Mouse (Mus musculus) urinary bladder, postnatal 25 days (tissue): ENCODE data around the gene Cdh13.

Experiments used
- DNase-seq: peaks from one replicate; pipeline ENCODE4 v3.0.0; 2022; ENCODE audit warnings: low spot score

The Cdh13 gene

DNA sequence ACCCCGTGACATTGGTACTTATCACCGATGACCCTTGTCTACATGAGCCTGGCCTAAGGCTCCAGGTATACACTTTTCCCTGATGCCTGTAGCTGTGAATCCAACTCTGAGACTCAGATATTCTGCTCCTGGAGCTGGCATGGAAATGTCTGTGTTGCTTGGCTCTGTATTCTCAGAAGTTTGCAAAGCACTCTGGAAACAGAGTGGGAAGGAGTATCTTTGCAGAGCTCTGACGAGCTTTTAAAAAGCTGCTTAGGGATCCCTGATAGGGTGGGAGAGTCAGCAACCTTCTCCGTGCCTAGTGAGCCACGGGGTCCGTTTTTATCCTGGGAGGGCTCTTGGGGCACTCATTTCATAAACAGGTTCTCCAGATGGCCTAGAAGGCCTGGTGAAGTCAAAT lies 526.1 kb downstream of the Cdh13 start:
- no peak for DNase-seq

DNA sequence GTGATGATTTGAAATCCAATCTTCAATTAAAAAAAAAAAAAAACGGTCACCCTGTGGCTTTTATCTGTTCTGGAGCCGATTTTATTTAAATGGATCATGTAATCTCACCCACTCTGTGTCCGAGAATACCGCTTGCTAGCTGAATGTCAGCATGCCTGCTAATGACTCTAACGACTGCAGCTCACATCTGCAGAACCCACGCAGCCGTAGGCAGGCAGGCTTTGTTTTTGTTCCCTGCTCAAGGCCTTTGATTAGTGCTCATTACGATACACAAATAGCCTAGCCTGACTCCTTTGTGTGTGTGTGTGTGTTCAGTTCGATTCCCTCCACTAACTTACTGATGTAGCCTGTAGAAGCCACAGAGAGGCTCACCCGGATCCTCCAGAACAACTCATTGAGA lies 531.5 kb downstream of the Cdh13 start:
- no peak for DNase-seq

DNA sequence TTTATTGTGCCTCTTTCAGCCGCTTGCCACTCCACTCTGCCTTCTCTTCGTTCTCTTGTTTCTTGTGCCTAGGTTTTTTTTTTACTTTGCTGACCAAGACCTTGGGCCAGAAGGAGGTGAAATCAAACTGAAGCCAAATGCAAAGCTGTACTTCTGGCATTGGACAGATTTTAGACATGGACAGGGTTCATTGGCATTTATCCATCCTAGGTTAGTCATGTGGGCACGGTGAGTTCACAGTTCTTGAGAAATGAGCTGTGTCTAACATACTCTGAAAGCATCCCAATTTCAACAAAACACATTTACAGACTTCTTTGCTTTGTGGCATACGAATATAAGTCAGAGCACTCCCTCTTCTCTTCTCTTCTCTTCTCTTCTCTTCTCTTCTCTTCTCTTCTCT lies 543.2 kb downstream of the Cdh13 start:
- no peak for DNase-seq

DNA sequence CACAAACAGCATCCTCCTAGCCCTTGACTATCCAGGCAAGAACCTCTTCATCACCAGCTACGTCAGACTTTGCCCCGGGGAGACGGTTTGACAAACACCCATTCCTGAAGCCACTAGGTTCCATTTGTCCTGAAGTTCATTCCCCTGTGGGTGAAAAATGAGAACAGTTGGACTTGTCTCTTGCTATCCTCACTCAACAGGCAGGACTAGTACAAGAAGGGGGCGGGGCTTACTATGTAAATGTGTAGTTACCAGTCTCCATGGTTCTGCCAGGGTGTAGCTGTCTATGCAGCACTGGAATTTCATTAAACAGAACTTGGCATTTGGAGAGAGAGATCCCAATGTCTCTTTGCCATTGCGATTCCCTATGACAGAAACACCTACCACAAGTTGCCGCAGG lies 544.2 kb downstream of the Cdh13 start:
- no peak for DNase-seq

DNA sequence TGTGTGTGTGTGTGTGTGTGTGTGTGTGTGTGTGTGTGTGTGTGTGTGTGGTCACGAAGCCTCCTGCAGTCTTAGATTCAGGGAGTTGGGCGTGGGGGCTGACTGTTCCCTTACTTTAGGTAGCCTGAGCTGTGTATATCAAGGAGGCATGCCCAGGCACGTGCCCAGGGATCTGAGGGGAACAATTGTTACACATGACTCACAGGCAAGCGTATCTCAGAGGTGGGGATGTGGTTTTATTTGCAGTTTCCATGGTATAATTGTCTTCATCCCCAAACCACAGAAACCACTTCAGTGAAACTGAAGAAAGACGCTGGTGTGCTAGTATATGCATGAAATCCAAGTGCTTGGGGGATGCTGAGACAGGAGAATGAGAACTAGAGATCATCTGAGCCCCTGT lies 546.8 kb downstream of the Cdh13 start:
- DNase-seq: peak; percentile 16

DNA sequence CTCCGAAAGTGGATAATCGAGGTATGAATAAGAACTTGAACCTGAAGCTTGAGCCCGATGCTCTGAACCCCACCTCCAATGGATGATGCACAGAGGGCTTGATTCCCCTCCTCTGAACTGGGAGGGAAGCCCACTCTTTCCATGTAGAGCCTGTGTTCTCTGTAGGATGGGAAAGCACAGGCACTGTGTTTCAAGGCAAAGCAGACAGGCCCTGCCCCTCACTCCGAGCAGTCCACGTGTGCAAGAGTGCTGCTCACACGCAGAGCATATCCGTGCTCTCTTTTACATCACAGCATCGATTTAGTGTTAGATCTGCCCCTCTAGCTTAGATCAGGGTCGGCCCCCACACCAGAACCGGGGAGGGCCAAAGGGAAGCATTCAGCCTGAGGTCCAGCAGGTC lies 547.5 kb downstream of the Cdh13 start:
- no peak for DNase-seq

DNA sequence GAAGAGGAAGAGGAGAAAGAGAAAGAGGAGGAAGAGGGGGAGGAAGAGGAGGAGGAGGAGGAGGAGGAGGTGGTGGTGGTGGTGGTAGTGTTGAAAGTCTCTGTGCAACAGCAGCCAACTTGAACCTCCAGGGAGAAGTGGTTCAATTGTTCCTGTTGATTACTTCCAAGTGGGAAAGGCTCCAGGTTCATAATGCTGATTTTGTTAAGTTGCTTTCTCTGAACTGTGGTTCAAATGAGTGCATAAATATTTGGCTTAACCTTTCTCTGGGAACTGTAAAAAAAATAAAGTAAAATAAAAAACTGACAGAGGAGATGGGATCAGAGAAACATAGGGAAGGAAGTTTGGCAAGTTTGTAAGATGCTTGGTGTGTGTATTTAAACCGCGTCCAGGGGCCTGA lies 555.3 kb downstream of the Cdh13 start:
- DNase-seq: no peak

DNA sequence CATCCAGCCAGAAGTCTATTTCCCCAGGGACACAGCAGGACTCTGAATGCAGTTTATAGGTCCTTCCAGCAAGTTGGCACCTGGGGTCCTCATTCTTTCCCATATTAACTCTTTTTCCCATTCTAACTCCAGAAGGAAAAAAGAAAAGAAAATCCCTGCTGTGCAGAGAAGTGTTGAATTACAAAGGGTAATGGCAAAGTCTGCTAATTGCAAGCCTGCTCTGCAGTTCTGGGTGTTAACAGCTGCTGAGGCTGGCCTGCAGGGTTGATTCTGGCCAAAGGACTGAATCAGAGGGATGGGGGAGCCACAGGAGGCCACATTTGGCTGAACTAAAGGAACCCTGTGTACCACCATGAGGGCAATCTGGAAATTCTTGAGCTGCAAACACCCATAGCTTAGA lies 562.2 kb downstream of the Cdh13 start:
- no peak for DNase-seq

DNA sequence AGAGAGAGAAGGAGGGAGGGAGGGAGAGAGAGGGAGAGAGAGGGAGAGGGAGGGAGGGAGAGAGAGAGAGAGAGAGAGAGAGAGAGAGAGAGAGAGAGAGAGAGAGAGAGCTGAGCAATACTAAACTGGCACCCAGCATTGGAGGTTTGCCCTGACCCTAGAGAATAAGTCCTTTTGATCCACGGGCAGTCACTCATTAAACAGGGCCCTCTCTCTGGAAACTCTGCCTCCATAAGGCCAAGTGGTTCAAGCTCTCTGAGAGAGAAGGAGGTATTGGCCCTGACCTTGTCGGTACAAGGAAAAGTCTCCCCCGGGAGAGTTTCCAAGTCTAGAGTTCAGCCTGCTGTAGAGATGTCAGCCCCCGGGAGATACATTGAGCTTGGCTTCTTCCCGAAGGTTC lies 564.5 kb downstream of the Cdh13 start:
- DNase-seq: no peak

DNA sequence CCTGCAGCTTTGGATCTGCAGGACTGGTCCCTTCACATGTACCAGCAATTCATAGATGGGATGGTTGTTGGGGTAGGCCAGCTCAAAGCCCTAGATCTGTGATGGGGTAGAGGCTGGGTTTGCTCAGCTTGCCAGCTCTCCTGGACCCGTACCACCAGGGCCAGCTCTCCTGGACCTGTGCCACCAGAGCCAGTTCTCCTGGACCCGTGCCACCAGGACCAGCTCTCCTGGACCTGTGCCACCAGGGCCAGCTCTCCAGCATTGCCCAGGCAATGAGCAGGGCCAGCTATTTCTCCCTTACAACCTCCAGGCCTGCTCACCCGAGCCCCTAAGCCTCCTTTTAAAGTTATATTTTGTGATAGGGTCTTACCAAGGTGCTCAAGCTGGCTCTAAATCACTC lies 566.0 kb downstream of the Cdh13 start:
- no peak for DNase-seq

DNA sequence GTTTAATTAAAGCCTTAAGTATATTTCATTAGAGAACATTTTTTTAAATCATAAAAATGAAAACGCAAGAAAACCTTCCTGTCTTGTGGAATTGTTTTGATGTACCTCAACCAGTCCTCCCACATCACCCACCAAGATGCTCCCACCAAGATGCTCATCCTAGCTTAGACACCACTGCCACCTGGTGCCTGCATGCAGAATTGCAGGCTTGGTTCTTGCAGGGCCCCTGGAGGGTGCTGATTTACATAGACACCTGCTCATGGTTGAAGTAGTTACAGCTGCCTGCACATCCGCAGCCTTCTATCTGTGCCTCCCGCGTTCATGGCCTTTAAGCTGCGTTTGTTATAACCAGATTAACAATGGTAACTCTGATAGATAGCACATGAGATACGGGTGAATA lies 566.8 kb downstream of the Cdh13 start:
- peak; percentile 61 for DNase-seq

DNA sequence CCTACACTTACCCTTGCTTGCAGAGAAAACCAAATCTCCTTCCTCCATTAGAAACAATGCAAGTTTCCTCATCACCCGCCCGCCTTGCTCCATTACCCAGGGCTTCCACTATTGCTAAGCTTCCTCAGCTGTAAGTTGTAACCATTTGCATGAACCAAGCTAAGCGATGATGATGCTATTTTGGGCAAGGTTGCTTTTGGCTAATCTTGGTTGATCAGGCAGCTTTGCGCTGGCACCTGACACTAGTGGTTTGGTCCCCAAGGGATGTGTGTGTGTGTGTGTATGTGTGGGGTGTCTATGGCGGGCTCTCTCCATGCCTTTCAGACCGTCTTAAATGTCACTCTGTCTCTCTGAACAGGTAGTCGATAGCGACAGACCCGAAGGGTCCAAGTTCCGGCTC lies 567.8 kb downstream of the Cdh13 start:
- DNase-seq: no peak

DNA sequence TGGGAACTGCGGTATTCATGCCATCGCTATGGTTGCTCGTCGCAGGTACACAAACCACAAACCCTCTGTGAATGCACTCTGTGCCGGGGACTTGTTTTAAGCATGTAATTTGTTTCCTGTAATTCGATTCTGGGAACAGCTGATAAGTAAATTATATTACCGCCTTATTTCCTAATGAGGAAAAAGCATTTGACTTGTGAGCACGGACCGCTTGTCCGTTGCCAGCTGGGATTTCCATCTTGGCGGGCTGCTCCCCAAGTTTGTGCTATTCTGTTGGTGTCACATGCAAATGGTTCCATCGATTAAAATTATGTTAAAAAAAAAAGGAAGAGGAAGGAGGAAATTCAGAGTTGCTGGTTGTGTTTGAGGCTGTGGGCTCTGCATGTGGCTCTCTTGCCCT lies 569.3 kb downstream of the Cdh13 start:
- no peak for DNase-seq

DNA sequence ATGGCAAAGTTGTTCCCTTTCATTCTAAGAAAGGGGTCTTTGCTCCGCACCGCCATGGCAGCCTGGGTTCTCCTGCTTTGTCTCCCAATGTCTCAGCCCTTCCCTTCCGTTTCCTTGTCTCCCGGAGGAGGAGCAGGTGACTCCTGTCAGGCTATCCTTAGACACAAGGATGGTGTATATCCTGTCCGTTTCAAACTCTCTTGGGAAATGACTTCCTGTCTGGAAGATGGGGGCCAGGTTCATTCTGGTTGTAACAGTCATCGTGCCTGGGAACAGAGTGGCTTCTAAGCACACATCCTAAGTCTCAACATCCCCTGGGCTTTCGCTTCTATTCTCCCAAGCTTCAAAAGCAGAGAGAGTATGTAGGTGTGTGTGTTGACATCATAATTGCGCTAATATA lies 571.1 kb downstream of the Cdh13 start:
- DNase-seq: no peak

DNA sequence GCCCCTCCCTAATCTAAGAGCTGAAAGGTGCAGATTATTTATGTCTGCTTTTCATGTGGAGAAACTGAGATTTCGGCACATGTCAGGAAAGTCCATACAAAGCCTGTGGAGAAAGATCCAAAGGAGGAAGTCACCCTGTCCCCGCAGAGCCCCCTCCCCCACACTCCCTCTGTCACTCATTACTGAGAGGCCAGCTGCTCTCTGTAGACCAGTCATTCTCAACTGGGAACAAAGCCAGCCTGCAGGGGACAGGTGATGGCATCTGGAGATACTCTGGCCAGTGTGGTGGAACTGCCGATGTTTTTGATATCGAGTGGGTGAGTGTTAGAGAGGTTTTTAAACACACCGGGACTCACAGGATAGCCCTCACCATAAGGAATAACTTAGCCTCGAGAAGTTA lies 582.8 kb downstream of the Cdh13 start:
- no peak for DNase-seq

DNA sequence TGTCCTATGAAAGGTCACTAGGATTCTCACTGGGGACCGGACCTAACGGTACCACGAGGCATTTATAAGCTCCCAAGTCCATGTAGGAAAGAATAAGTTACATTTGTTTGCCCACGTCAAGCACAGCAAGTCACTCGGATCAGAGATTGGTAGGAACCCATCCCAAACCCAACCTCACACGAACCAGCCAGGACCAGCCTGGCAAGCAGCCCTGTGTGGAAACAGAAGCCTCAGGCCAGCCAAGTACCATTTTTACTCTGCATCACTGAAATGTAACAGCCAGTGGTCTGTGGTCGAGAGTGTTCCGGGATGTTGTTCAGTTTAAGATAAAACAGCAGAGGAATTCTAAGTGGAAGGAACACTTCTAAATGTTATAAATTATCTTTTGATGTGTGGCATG lies 587.2 kb downstream of the Cdh13 start:
- no peak for DNase-seq

DNA sequence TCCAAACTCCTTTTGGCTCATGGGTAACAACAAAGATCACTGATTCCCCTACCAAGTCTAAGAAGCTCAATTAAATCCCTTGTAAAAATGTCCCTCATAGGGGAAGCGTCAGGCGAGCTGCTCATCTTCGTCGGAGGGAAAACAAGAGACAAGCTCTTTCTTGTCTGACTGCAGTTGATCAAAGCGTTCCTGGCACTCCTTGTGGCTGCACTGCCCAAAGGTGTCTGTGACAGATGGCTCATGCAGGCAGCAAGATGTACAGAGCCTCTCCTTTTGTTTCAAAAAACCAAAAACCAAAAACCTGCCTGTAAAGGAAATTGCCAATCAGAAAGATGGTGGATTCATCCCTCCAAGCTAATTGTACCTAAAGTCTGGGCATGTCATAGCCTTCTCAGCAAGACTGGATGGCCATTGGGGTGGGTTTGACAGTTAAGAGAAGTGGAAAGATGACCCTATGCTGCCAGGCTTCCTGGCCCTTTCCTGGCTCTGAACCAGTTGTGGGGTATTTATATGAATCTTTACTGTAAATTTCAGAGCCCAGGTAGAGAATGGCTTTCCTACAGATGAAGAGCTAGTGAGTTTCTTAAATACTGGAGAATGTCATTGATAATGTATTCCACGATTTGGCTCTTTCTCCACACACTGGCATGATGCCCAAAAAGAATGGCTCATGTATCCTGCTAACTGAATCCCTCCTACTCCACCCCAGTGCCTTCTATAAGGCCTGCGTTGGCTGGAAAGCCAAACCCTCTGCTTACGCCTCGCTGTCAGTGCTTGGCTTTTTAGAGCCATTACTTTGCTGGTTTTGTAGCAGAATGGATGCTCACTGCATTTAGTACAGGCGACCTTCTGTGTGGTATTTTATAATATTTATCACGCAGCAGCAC lies 596.6 kb downstream of the Cdh13 start:
- DNase-seq: no peak

DNA sequence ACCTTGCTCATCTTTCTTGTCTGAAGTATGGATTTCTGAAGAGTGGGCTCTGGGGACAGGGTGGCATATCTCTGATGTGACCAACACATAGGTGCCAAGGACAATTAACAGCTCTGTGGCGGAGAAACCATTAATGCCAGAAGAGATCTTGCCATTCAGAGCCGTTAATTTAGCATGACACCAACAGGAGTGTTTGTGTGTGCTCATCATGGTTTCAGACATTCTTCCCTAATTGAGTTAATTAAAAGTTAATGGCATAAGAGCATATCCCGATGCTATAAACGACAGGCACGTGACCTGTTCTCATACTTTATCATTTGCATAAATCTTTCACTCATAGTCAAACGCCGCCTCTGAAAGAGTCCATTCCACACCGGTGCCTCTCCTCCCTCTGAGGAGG lies 600.8 kb downstream of the Cdh13 start:
- no peak for DNase-seq

DNA sequence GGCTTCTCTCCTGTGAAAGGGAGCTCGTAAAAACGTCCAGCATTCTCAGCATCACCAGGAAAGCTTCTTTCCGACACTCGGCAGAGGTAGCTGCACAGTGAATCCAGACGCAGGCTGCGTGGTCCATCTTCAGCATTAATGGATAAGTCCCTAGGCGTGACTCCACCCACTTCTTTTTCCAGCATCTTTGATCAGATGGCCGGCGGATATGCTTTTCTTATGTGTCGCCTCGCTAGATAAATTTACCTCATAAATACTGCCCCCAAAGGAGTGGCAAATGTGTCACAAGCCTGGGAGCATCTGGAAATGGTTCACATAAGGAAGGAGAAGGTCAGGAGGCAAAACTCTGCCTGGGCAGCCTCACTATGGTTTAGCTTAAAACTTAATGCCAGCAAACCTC lies 601.5 kb downstream of the Cdh13 start:
- no peak for DNase-seq

DNA sequence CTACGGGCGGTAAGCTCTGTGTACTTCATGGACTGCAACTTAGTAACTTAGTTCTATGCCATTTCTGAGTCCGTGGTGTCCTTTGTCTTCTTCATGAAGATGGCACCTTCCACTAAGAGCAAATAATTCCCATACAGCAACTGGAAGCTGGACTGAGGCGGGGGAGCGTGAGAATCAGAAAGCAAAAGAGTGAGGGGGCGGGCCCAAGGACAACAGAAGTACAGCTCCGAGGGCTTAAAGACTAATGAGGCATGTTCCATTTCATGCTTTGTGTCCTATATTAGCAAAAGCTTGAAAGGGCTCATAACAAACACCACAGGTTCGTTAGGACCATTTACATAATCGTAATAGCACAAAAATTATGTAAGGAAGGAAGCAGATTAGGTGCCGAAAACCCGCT lies 618.9 kb downstream of the Cdh13 start:
- no peak for DNase-seq

DNA sequence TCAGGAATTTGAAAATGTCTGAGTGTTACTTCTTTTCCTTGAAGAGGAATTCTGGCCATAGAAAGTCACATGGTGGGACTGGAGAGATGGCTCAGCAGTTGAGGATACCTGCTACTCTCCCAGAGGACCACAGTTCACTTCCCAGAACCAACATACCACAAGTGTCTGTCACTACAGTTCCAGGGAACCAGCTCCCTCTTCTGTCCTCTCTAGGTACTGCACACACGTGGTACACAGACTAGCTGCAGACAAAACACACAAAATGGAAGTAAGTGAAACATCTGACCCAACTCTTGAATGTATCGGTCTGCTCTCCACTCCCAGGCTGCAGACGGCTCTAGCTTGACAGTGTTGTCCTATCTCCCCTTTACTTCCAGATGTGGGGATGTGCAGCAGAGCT lies 633.0 kb downstream of the Cdh13 start:
- DNase-seq: no peak

DNA sequence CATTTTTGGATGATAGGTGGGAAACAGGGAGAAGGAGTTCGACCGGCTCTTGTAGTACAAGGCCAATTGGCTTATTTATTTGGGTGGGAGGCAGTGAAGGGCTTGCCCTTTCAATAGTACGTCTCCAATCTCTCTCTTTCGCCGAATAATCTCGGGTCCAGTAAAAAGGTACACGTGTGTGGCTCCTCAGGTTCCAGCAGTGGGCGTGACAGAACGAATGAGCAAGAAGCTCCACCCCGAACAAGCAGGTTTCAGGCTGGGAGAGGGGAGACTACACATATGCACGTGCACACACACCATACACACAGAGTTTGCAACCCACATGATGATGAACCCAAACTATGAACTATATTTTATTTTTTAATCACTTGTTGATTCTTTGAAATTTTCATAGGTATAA lies 653.9 kb downstream of the Cdh13 start:
- DNase-seq: no peak

DNA sequence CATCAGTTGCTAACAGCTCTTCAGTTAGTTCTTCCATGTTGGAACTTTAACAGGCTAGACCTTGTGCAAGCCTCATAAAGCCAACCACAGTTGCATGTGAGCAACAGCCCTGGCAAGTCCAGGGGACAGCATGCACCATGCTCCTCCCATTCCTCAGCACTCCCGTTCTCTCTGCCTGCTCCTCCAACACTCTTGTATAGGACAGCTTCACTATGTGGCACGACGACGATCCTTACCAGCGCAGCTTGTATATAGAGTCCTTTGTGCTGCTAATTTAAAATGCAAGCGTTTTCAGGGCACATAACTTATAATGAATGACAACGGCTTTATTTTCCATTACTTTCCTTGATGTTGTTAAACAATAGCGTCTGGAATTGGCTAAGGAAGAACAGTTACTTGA lies 654.5 kb downstream of the Cdh13 start:
- no peak for DNase-seq
